Mouse (Mus musculus) CD4-positive, CD25-positive, alpha-beta regulatory T cell, adult 4 months (primary cell): ENCODE data around the gene Stx3. TPM values are rescaled to one million over a fixed set of nuclear protein-coding genes. Genes with fewer than 3 reads are reported as not detected.

Experiments
- ATAC-seq: one replicate; pipeline ENCODE4 v1.8.0; 2017
- polyA plus RNA-seq, 2 experiments: library from polyadenylated mRNA; unstranded; fragments of 100-300 nt; shearing (Covaris generic); gene quantifications; one replicate each; pipeline ENCODE4 v1.2.1; 2017

The Stx3 gene
- polyA plus RNA-seq, 2 experiments from 2014 or later: 2.5 to 2.6 TPM

GRCm38 (mm10) chr19:11807822-11808221 lies 11.4 kb downstream of the Stx3 start:
- ATAC-seq: no peak

DNA sequence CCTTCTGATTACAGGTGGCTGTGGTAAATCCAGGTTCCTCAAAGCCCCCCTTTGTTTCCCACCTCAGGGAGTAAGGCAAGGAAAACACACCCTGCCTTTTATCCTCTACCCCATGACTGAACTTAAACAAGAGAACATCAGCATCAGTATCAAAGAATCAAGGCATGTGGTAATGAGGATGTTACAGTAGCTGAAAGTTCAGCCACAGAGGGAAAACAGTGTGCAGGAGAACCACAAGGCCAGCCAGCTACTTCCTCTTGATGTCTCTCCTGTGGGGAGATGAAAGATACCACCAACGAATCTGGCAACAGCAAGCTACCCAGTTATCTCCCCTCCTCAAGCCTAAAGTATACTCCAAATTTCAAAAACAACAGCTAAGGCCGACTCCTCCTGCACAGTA lies 12.0 kb downstream of the Stx3 start:
- no peak for ATAC-seq

DNA sequence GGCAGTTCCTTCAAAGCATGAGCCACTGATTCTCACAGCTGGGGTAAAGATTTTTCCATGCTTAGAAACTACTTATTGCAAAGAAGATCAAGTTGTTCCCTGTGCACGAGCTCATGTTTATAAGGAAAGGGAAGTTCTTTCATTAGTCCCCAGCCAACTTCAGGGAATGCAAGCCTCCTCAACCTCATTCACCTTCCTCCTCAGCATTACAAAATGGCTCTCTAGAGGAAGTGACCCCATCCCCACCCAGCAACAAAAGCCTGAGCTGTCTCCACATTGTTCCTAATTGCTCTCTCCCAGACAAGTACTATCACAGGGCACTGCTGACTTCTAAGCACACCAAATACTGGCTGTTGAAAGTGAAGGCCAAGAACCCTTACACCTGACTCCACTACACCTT lies 14.8 kb downstream of the Stx3 start:
- ATAC-seq: no peak

DNA sequence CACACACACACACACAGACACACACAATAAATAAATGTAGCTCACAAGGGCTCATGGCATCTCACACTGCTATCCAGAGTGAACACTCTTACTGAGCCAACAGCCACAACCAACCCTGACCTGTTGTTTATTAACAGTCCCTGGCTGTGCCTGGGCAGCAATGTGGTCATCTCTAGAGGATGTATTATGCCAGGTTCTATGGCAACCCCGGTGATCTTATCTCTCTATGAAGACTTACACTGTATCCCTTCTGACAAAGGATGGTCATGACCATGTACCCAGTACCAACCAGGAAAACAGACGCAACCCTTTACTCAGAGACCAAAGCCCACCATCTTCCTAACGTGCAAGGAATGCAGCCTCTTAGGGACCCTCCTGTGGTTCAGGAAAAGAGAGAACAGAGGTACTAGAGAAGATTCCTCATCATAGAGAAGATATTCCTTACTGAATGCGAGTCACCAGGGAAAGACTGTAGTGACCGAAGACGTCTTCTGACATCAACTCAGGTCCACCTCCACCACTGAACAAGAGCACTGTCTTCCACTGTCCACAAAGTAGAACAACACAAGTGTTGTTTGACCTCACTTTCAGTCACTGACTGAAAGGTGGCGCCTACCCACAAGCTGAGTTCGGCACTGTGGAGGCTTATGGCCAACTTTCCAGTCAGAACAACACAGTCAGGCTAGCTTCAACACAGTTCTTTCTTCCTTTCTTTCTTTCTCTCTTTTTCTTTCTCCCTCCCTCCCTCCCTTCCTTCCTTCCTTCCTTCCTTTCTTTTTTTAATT lies 18.5 kb downstream of the Stx3 start:
- no peak for ATAC-seq

DNA sequence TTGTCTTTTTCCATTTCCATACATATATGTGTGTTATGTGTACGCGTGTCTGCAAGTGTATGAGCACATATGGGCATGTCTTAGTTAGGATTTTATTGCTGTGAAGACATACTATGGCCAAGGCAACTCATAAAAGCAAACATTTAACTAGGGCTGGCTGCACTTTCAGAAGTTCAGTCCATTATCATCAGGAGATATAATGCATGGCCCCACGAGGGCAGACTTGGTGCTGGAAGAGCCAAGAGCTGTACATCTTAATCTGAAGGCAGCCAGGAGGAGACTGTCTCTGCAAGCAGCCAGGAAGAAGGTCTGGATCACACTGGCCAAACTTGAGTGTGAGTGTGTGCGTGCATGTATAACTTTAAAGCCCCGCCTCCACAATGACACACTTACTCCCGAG lies 24.8 kb downstream of the Stx3 start:
- ATAC-seq: no peak

DNA sequence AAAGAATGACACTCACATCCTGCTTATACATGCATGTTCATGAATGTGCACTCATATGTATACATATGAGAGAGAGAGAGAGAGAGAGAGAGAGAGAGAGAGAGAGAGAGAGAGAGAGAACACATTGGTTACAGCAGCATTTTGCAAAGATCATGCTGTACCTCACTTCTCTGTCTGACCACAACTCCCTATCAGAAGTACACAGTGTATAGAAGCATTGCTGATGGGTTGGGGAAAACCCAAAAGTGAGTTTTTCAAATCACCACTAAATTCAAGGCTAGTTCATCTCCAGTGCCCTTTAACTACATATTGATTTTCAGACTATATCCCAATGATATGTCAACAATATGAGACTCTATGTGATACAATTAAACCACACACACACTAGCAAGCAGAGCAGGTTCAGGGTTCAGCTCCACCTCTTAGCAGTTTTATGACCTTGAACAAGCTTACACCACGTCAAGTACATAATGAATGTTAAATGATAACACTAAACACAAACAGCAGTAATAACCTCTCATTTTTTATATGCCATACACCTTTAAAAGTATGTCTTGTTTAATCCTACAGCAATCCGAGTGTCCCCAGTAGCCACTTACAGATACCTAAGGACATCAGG lies 25.4 kb downstream of the Stx3 start:
- ATAC-seq: no peak

DNA sequence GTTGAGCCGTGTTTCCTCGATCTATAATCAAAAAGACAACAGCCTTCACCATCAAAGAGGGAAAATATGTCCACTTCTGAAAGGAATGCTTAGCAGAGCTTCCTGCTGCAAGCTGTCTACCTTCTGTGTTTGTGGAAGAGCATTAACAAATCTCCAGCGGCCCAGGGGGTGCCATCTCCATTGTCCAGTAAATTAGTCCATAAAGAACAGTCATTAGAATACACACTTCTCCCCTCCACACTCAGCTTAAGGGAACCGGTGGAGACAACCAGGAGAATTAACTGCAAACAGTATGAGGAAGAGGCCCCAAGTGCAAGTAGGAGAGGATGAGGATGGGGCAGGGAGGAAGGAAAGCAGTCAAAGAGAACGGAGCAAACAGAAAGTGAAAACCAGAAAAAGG lies 27.4 kb downstream of the Stx3 start:
- ATAC-seq: no peak

DNA sequence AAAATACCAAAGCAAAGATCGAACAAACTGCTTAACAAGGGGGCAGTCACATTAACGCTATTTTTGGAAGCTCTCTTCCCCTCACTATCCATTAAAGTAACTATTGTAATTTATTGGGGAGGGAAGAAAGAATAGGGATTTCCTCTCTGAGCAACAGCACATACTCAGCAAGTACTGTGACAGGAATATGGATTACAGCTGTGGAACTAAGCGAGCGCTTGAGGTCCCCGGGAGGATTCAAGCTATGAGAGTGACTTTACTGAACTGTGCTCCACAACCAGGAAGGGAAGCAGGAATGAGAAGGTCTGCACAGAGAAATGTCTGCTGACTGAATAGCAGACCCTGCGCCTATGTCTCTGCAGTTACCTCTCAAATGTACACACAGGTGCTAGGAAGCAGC lies 30.3 kb downstream of the Stx3 start:
- ATAC-seq: no peak

DNA sequence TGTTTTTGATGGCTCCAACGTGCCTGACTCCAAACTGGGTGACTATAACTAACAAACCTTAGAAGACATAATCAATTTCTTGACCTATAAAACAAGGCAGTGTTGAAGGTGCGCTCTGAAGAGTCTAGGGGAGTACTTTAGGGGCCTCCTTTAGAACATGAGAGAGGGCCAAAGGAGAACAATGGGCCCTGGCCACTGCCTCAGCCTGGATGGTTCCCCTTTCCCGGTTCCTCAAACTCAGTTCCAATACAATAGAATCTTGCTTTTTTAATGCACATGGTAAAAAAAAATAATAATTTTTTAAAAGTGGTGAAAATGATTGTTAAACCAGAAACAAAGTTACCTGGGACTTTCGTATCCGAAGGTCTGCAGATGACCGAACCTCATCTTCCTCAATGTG lies 31.4 kb downstream of the Stx3 start:
- no peak for ATAC-seq

DNA sequence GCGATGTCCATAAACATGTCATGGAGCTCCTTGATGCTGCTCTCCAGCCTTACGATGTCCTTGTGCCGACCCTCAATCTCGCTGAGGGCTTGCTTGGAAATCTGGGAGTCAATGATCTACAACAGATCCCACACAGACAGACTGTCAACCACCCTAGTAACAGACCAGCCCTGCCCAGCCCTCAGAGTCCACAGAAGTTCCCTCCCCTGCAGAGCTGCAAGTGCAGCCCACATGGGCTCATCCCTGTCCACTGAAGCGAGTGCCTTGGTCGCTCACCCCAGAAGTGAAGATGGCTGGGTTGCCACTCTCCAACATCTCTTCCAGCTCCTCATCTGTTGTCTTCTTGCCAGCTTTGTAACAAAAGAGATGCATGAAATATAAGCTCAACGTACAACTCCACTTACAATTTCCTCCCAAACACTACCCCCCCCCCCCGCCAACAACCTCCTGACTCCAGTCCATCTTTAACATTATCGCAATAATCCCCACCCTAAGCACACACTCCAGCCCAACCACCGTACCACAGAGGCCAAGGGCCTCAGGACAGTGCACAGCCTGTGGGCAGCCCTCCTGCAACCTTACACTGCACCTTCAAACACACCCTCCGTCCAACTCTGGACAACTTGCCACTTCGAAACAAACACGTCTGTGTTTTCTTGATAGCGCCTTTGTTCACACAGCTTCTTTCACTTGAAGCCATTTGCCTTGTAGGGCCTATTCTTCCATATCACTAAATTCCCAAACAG lies 33.6 kb downstream of the Stx3 start:
- no peak for ATAC-seq

DNA sequence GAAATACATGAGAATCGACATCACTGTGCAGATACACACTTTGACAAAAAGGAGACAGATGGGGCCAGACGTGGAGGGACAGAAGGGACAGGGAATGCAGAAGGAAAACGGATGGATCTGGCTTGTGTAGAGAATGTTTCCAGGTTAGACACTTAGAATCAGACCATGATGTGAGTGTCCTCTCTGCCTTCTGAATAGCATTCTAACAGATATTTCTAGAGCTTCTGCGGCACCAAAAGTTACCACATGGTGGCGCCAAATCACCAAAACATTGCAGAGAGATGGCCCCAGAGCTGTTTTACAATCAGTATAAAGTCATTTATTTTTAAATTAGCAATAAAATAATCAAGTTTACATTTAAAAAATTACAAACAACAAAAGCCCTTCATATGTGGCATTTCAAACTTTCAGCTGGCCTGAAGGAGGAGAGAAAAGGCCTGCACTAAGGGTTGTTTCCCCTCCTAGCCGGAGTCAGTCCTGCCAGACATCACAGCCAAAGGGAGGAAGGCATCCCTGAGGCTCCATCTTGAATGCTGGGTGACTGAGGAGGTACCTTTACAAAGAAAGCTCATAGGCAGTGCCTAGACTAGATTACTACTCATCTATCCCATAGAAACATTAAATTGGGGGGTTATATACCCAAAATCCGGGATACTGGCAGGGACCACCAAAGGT lies 41.9 kb downstream of the Stx3 start:
- ATAC-seq: no peak

- peak; percentile 79 for ATAC-seq
Measured at GRCm38 (mm10) chr19:11770205-11770892, 48.9 kb downstream of the Stx3 start, which contains the start of gene Mrpl16. TSS of gene Mrpl16 (plus strand) at chr19:11770391.

- ATAC-seq: no peak
Measured at GRCm38 (mm10) chr19:11769257-11769920, 49.8 kb downstream of the Stx3 start.

DNA sequence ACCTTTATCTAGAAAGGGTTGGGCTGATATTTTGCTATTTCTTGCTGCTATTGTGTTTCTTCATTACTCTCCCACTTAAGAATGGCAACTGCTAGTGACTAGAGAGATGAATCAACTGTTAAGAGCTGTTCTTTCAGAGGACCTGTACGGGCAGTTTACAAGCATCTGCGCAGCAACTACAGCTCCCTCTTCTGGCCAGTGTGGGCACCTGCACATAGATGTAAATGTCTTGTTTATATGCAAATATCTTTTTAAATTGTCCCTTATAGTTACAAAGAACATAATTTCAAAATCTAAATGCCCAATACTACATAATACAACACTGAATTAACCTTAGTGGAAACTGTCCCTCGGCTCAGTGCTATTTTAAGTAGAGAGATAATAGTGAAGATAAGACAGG lies 51.0 kb downstream of the Stx3 start:
- ATAC-seq: peak; percentile 64

DNA sequence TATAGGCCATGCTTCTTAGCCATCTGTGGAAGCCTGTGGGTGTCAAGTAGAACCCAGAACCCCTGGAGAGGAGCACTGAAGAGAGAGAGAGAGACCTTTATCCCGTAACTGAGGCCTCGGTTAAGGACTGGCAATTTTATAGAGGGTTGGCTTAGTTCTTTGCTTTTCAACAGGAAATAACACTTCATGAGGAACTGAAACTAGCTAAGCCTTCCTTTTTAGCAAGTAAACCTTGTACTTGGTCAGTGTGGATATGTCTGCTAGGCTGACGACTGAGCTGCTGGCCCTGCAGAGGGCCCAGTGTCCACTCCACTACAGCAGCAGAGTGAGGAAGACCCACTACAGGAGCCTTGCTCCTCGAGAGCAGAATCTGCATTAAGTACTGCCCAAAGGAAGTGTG lies 52.8 kb downstream of the Stx3 start:
- ATAC-seq: no peak

DNA sequence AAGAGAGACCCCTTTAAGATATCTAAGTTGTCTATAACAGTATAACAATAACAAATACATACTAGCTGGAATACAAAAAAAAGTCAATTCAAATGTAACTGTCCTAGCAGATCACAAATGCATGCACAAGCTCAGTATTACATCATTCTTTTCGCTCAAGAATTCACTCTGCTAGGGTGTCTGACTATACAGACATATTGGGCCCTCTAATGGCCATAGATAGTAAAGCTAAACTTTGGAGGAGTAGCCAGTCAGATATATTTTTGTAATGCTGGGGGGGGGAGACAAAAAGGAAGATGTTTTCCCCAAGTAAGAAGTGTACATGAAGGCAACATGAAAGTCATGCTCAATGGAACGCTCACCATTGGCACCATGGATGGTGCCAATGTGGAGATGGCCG lies 54.1 kb downstream of the Stx3 start:
- ATAC-seq: no peak

DNA sequence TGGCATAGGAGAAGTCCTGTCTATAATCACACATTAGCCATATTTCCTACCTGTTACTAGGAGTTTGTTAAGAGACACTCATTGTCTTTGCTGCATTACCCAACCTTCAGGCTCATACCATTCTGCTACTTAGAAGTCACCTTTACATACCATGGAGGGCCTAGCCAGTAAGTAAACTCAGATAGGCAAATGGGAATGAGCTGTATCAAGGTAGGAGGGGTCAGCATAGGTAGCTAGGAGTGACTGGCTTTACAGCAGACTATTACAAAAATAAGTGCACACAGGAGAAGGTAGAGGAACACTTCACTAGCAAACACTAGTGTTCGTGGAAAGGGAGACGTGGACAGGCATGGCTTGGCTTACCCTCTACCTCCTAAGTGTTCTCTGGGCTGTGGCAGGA lies 71.9 kb downstream of the Stx3 start, which contains the start of gene Gif:
Gif (plus strand) TSS at position 257 of the 400 bp plus-strand sequence.
- ATAC-seq: no peak

DNA sequence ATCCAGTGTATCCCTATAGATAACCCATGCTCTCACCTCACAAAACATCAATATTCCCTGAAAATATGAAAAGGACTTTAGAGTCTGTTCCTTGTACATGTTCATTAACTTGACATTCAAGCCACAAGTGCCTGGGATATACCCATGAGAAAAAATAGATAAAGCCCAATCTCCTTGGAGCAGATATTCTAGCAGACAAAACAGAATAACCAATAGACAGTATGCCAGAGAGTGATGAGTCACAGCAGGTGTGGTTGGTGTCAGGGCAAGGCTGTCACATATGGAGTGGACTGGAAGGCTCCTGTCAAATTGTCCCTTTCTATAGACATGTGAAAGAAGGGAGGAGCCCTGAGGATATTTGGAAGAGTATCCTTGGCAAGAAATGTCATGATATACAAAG lies 73.5 kb downstream of the Stx3 start:
- no peak for ATAC-seq

DNA sequence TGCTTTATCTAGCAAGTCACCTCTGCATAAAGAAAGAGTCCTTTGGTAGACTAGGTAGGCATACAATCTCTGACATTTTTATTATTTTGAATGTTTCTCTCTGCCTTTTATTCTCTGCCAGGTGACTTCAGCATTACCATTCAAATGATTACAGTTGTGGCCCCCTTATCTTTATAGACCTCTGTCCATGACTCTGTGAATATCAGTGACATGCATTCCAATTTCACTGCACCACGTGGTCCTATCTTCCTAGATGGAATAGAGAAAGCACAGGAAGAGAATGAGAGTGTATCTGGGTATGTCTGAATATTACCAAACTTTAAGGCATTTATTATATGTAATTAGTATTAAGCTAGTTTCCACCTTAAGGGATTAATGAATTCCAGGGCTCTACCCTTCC lies 82.7 kb downstream of the Stx3 start:
- no peak for ATAC-seq

DNA sequence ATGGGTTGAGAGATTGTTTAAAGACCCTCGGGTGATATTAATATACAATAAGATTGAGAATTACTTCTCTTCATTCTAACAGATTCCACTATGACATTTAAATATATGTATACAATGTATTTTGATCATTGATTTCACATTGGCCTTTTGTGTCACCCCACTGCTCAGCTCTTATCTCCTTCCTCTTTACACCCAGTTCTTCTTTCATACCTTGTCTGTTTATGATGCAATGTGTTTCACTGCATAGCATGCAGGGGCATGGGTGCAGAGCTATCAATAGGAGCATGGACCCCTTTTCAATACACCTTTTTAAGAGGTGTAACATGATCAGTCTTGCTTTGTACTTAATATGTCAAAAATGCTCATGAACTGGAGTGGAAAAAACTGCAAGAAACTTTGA lies 88.9 kb downstream of the Stx3 start:
- ATAC-seq: no peak

DNA sequence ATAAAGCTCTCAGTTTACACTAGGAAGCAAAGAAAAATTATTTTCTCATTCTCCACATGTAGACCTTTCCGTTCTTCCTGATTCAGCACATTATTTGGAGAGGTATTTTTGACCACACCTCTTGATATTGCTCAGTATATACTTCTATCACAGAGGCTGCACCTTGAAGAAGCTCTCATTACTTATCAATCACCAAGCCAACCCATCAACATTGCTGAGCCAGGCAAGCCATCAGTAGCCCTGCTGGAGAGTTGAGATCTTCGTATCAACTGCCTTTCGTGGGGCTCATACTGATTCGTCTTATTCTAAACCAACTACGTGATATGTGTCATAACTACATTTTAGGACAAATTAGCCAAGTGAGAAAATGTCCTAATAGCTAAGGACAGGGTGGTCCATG lies 91.9 kb downstream of the Stx3 start:
- ATAC-seq: no peak

DNA sequence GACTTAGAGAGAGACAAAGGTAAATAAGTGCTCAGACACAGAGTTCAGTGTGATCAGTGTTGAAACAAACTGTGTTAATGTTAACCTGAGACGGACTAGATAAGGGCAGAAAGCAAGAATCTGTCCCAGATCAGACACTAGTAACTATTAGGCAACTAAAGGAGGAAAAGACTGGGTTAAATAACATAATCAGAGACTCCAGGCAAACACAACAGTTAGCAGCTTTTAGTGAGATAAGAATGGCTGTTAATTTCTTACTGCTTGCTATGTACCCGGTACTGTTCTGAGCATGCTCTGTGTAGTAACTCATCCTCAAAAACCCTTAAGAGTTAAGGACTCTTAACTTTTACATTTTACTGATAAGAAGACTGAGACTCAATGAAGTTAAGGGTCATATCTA lies 93.3 kb downstream of the Stx3 start:
- ATAC-seq: no peak
